Mouse (Mus musculus) CH12.LX (cell line): ENCODE measurements at regions not wholly inside any gene's neighbourhood (a gene's known extent, or its start where the extent isn't known, plus 50 kb on each side); places are given as distances from the start of the nearest gene placed in this dataset.

Experiments used
- DNase-seq: peaks from one replicate; pipeline ENCODE4 v3.0.0-alpha.2; 2013; ENCODE audit errors: extremely low read depth
- H3K27ac ChIP-seq: 2 replicates; pipeline ENCODE4 v1.5.1; 2012; ENCODE audit warnings: low read depth, mild to moderate bottlenecking, control low read depth, moderate library complexity; ENCODE audit not compliant: insufficient read depth
- H3K27me3 ChIP-seq: replicated peaks from 2 replicates; pipeline ENCODE3; 2012; ENCODE audit warnings: inconsistent platforms
- H3K36me3 ChIP-seq, 2 experiments: replicated peaks in 1 of 2; 2 replicates each; pipeline versions ENCODE3 to v1.6.1; 2012; ENCODE audit warnings: inconsistent platforms in 1 of 2, low read length in 1 of 2, mild to moderate bottlenecking in 1 of 2, mixed read lengths in 1 of 2, moderate library complexity in 1 of 2; ENCODE audit not compliant: control insufficient read depth in 1 of 2, insufficient read depth in 1 of 2
- H3K4me1 ChIP-seq, 2 experiments: 2 replicates each; pipeline ENCODE4 v1.6.1; 2012; ENCODE audit warnings: inconsistent platforms in 1 of 2, moderate library complexity in 1 of 2; ENCODE audit not compliant: insufficient read depth in 2 of 2, control insufficient read depth in 1 of 2
- H3K4me2 ChIP-seq: 2 replicates; pipeline ENCODE4 v1.6.1; 2012; ENCODE audit warnings: low read depth, mild to moderate bottlenecking, control low read depth; ENCODE audit not compliant: poor library complexity, insufficient read depth, severe bottlenecking
- H3K4me3 ChIP-seq, 3 experiments: fragments of 150-350 bp in 1 of 3; sonication (generic) in 1 of 3; replicated peaks in 1 of 3; 2 replicates each; pipeline versions ENCODE3 to v1.5.1; 2011 to 2012; ENCODE audit warnings: low read depth in 2 of 3, low read length in 2 of 3, mild to moderate bottlenecking in 2 of 3, moderate library complexity in 2 of 3, control low read depth in 1 of 3, improper control_type of control experiment in 1 of 3, inconsistent platforms in 1 of 3, mixed read lengths in 1 of 3; ENCODE audit not compliant: poor library complexity in 1 of 3
- H3K79me2 ChIP-seq: replicated peaks from 2 replicates; pipeline ENCODE4 v1.6.1; 2012; ENCODE audit warnings: mild to moderate bottlenecking, moderate library complexity; ENCODE audit not compliant: control insufficient read depth, poor library complexity, insufficient read depth, severe bottlenecking; ENCODE audit errors: extremely low read depth
- H3K9ac ChIP-seq: 2 replicates; pipeline ENCODE4 v1.6.1; 2012; ENCODE audit warnings: low read depth, mild to moderate bottlenecking, control low read depth, moderate library complexity; ENCODE audit not compliant: insufficient read depth
- H3K9me3 ChIP-seq: replicated peaks from 2 replicates; pipeline ENCODE3; 2012; ENCODE audit warnings: low read length, inconsistent platforms, mixed read lengths
- BHLHE40 ChIP-seq: IDR thresholded peaks from 2 replicates; pipeline ENCODE4 v1.6.1; 2011; ENCODE audit warnings: mild to moderate bottlenecking, low read depth, low read length, improper control_type of control experiment
- CHD2 ChIP-seq: IDR thresholded peaks from 2 replicates; pipeline ENCODE4 v1.6.1; 2011; ENCODE audit warnings: low read length, improper control_type of control experiment
- CTCF ChIP-seq, 2 experiments: IDR thresholded peaks in 1 of 2; conservative IDR thresholded peaks in 1 of 2; 2 replicates each; pipeline ENCODE4 v1.5.1; 2011 to 2012; ENCODE audit warnings: low read depth in 2 of 2, low read length in 2 of 2, improper control_type of control experiment in 1 of 2, inconsistent platforms in 1 of 2, mild to moderate bottlenecking in 1 of 2, moderate library complexity in 1 of 2
- EP300 ChIP-seq: IDR thresholded peaks from 2 replicates; pipeline ENCODE4 v1.6.1; 2011; ENCODE audit warnings: low read length, improper control_type of control experiment
- ETS1 ChIP-seq: conservative IDR thresholded peaks from 2 replicates; pipeline ENCODE4 v1.6.1; 2012; ENCODE audit warnings: low read depth, mild to moderate bottlenecking, inconsistent platforms, low read length, improper control_type of control experiment, moderate library complexity
- HCFC1 ChIP-seq: IDR thresholded peaks from 2 replicates; pipeline ENCODE4 v1.6.1; 2012; ENCODE audit warnings: low read depth, mild to moderate bottlenecking, inconsistent platforms, low read length, improper control_type of control experiment
- IRF4 ChIP-seq: IDR thresholded peaks from 2 replicates; pipeline ENCODE4 v1.6.1; 2014; ENCODE audit warnings: low read depth, mild to moderate bottlenecking, inconsistent platforms, low read length, improper control_type of control experiment
- JUN ChIP-seq: IDR thresholded peaks from 2 replicates; pipeline ENCODE4 v1.6.1; 2011; ENCODE audit warnings: low read depth, mild to moderate bottlenecking, low read length, improper control_type of control experiment, moderate library complexity; ENCODE audit not compliant: insufficient read depth
- JUND ChIP-seq: conservative IDR thresholded peaks from 2 replicates; pipeline ENCODE4 v1.6.1; 2011; ENCODE audit warnings: low read depth, low read length, improper control_type of control experiment
- MAX ChIP-seq: IDR thresholded peaks from 2 replicates; pipeline ENCODE4 v1.6.1; 2011; ENCODE audit warnings: low read length, improper control_type of control experiment
- MEF2A ChIP-seq: IDR thresholded peaks from 2 replicates; pipeline ENCODE4 v1.6.1; 2014; ENCODE audit warnings: low read depth, mild to moderate bottlenecking, inconsistent platforms, low read length, improper control_type of control experiment, borderline replicate concordance
- MXI1 ChIP-seq: IDR thresholded peaks from 2 replicates; pipeline ENCODE4 v1.6.1; 2011; ENCODE audit warnings: mild to moderate bottlenecking, low read depth, low read length, improper control_type of control experiment
- MYC ChIP-seq: IDR thresholded peaks from 2 replicates; pipeline ENCODE4 v1.6.1; 2011; ENCODE audit warnings: low read depth, mild to moderate bottlenecking, improper control_type of control experiment, low read length
- NRF1 ChIP-seq: IDR thresholded peaks from 2 replicates; pipeline ENCODE4 v1.6.1; 2014; ENCODE audit warnings: low read depth, mild to moderate bottlenecking, inconsistent platforms, low read length, improper control_type of control experiment, moderate library complexity
- POLR2A ChIP-seq: IDR thresholded peaks from 2 replicates; pipeline ENCODE4 v1.6.1; 2011; ENCODE audit warnings: low read depth, mild to moderate bottlenecking, improper control_type of control experiment, low read length
- POLR2AphosphoS2 ChIP-seq: IDR thresholded peaks from 2 replicates; pipeline ENCODE4 v1.6.1; 2011; ENCODE audit warnings: low read depth, low read length, improper control_type of control experiment
- RAD21 ChIP-seq: IDR thresholded peaks from 2 replicates; pipeline ENCODE4 v1.6.1; 2011; ENCODE audit warnings: low read depth, mild to moderate bottlenecking, low read length, improper control_type of control experiment, moderate library complexity
- RCOR1 ChIP-seq: conservative IDR thresholded peaks from 2 replicates; pipeline ENCODE4 v1.6.1; 2012; ENCODE audit warnings: low read depth, mild to moderate bottlenecking, inconsistent platforms, low read length, improper control_type of control experiment
- SIN3A ChIP-seq: IDR thresholded peaks from 2 replicates; pipeline ENCODE4 v1.6.1; 2012; ENCODE audit warnings: low read length, improper control_type of control experiment, inconsistent platforms
- SMC3 ChIP-seq: IDR thresholded peaks from 2 replicates; pipeline ENCODE4 v1.6.1; 2011; ENCODE audit warnings: low read depth, low read length, improper control_type of control experiment
- UBTF ChIP-seq: IDR thresholded peaks from 2 replicates; pipeline ENCODE4 v1.6.1; 2012; ENCODE audit warnings: low read depth, mild to moderate bottlenecking, inconsistent platforms, low read length, improper control_type of control experiment, moderate library complexity
- USF1 ChIP-seq: IDR thresholded peaks from 2 replicates; pipeline ENCODE4 v1.6.1; 2014; ENCODE audit warnings: low read depth, mild to moderate bottlenecking, inconsistent platforms, low read length, improper control_type of control experiment
- USF2 ChIP-seq: conservative IDR thresholded peaks from 2 replicates; pipeline ENCODE4 v1.6.1; 2011; ENCODE audit warnings: low read depth, low read length, improper control_type of control experiment
- ZC3H11A ChIP-seq: IDR thresholded peaks from 2 replicates; pipeline ENCODE4 v1.6.1; 2012; ENCODE audit warnings: low read depth, mild to moderate bottlenecking, inconsistent platforms, low read length, improper control_type of control experiment
- ZKSCAN1 ChIP-seq: IDR thresholded peaks from 2 replicates; pipeline ENCODE4 v1.6.1; 2012; ENCODE audit warnings: low read depth, inconsistent platforms, low read length, improper control_type of control experiment, borderline replicate concordance
- ZMIZ1 ChIP-seq: IDR thresholded peaks from 2 replicates; pipeline ENCODE4 v1.6.1; 2012; ENCODE audit warnings: low read depth, mild to moderate bottlenecking, inconsistent platforms, low read length, improper control_type of control experiment
- dilution Hi-C: fragments of 300-500 bp; cut with MboI; formaldehyde crosslinking; loops from 2 replicates; pipeline ENCODE4 v1.14.3; 2020; ENCODE audit warnings: low sequenced_read_pairs; ENCODE audit not compliant: extremely low pct_unique_long_range_greater_than_20kb, extremely low pct_ligation_motif_present
- in situ Hi-C: fragments of 300-500 bp; cut with MboI; formaldehyde crosslinking; loops from 3 replicates; pipeline ENCODE4 v1.14.3; 2019; ENCODE audit warnings: low sequenced_read_pairs, low pct_ligation_motif_present, low pct_unique_long_range_greater_than_20kb, mixed read lengths

DNA sequence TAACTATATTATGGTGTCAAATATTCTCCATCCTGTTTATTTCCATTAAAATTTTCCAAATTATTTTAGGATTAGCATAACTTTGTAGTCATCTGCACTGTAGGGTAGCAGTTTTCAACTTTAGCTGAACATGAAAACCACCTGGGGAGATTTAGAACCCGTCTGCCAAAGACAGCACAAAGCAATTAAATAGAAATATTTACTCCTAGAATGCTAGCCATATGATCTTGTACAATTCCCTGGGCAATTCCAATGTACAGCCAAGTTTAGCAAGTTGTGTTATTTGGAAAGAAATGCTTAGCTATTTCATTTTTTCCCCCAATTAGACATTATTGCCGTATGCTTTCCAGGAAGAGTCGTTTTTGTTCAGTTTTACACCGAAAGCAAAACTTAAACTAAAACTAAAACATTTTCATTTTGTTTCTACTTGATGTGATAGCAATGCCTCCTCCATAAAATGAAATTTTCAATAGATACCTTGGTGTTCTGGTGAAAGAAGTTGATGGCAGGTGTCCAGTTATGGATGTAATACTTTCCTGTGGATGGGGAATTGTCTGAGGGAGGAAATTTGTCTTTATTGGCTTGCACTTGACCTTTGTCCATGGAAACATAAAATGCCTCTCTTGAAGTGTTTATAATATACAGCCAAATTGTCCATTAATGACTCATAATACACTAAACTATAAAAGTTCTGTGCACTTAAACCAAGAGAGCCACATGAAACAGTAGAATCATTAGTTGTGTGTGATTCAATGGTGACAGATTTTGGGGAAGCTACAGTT is 282.3 kb downstream of the Usp25 start:
- Histone ChIP-seq H3K79me2 (no peaks in the 10 kb centered on the region), H3K27me3 (no peaks in the 10 kb centered on the region), H3K9me3 (peaks cover 32% of the 10 kb centered on the region), H3K36me3 (no peaks in the 10 kb centered on the region), H3K4me2 (no peak overlapping the region), H3K9ac (no peak overlapping the region), H3K4me1 (no peaks in the 10 kb centered on the region), H3K4me3 (no peak overlapping the region), H3K27ac (no peak overlapping the region)
- TF ChIP-seq CTCF (conservative IDR thresholded peaks at IDR 0.05 in 1 of 2, IDR thresholded peaks at IDR 0.05 in 1 of 2; ENCODE audit: low read depth in 2 of 2, low read length in 2 of 2) (no peak), UBTF (no peak), JUND (no peak), USF2 (no peak), CHD2 (no peak), MYC (no peak), USF1 (no peak), POLR2AphosphoS2 (no peak), POLR2A (no peak), NRF1 (no peak), MXI1 (no peak), EP300 (no peak), JUN (no peak), HCFC1 (no peak), IRF4 (no peak), ETS1 (no peak)
- no peak for DNase-seq
- in situ Hi-C loops (no loop called here), dilution Hi-C loops (no loop called here)

DNA sequence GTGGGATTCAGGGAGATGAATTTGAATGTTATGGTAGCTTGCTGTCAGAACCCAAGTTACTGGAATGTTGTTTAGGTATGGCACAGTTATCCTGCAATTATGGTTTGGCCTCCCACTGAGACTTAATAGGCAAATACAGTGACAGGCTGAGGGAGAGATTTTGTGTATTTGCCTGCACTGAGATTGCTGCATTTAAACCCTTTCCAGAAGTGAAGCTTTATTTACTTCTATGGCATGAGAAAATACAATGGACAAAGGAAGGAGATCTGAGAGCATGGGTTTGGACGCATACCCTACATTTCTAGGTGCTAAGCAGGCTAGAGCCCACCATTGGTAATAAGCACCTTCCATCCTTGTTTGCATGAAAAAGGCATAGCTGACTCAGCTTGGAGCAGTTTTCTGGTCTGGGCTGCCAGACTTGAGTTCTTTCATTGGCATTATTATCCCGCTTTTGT is 278.8 kb downstream of the Usp25 start:
- Histone ChIP-seq H3K9me3 (peaks cover 41% of the 10 kb centered on the region), H3K36me3 (no peaks in the 10 kb centered on the region), H3K79me2 (no peaks in the 10 kb centered on the region), H3K4me1 (no peaks in the 10 kb centered on the region), H3K4me2 (no peak overlapping the region), H3K27me3 (no peaks in the 10 kb centered on the region), H3K27ac (no peak overlapping the region), H3K4me3 (no peak overlapping the region), H3K9ac (no peak overlapping the region)
- no peak for DNase-seq
- TF ChIP-seq ETS1: no peak
- no peak for TF ChIP-seq CHD2
- no peak for TF ChIP-seq BHLHE40
- TF ChIP-seq ZMIZ1: no peak
- no peak for TF ChIP-seq MEF2A
- TF ChIP-seq RAD21: no peak
- no peak for TF ChIP-seq SIN3A
- TF ChIP-seq SMC3: no peak
- no peak for TF ChIP-seq JUND
- TF ChIP-seq ZKSCAN1: no peak
- TF ChIP-seq UBTF: no peak
- no peak for TF ChIP-seq EP300
- no peak for TF ChIP-seq MAX
- TF ChIP-seq RCOR1: no peak
- no peak for TF ChIP-seq JUN
- no peak for TF ChIP-seq ZC3H11A
- TF ChIP-seq HCFC1: no peak
- TF ChIP-seq POLR2A: no peak
- in situ Hi-C loops: no loop called here
- dilution Hi-C loops: no loop called here
